Mouse (Mus musculus): ENCODE results near the gene Fam187b. TPM values are rescaled to one million over a fixed set of nuclear protein-coding genes. Genes with fewer than 3 reads are reported as not detected.
"Not testable (repeated sequence)": the region's sequence is repeated elsewhere in the genome, so short reads cannot be mapped to it uniquely, and the experiment has no call there.

Gene Fam187b
- total RNA-seq (2021) = not detected
- long read RNA-seq, experiment 1 = 0 reads
- long read RNA-seq, experiment 2 = 0 reads

DNA sequence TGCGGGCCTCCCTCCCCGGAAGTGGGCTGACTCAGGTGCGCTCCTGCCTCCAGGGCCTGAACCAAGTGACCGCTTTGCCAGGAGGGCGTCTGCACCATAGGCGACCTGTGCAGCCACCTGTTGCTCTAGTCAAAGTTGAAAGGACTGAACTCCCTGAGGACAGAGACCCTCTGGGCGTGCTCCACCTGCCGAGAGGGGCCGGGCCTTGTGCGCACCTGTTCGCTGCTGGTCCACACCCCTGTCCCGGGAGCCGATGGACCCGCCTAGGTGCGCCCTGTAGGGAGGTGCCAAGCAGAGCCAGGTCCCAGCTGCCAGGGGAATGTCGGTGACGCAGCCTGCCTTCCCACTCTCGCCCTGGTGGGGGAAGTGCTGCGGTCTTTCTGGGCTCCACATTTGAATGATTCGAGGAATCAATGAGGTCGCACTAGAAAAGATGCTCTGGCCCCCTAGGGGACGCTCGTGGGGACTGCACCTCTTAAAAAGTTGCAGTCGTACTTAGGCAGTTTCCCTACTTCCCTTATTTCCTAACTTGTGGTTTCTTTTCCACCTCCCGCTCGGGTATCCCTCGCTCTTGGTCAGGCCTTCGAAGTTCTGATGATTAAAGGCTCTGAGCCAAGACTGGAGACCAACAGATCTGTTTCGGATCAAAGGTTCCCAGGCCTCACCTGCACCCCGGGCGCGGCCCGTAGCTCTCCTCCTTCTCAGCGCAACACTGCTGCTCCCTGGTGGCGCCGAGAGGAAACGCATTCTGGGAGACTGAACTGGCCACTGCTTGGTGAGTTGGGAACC is at the start of gene Fam187b:
Fam187b (plus strand) TSS at position 290 of the 789 bp plus-strand sequence.
- DNase-seq = peak; percentile 73

DNA sequence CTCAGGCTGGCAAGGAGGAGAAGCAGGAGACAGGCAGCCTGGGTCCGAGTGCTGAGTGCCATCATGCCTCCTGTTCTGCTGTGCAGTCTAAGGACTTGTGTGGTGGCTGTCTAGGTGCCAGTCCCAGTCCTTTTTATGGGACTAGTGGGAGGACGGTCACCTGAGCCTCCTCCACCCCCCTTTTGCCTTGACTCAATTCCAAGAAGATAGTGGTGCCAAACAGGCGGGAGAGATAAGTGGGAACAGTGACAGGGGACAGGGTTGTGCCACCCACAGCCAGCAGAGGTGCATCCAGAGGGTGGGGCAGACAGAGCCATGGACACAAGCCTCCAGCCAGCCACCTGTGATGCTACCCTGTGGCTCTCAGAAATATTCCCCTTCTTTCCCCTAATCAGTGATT is 49.5 kb upstream of the Fam187b start:
- no peak for DNase-seq

DNA sequence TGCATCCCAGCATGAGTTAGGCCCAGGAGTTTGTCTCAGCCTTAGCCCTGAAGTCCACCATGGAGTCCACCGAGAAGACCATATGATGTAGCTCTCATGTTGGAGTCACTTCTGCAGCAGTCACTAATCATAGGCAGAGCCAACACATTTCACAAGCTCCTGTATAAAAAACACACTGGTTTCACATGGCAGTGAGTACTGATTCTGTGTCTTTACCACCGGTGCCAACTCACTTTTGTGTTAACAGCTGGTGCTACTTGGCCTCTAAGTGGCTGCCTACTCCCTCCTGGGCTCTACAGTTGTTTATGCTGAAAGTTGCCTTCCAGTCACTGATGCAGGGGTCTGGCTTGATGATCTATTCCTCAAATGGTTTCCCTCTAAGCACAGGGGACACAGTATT is 49.0 kb upstream of the Fam187b start, which contains the start of gene Hamp2:
Hamp2 (minus strand) TSS at position 101 of the 400 bp plus-strand sequence.
- DNase-seq = not testable (repeated sequence)

GRCm38 (mm10) chr7:30935422-30936099 is 38.0 kb upstream of the Fam187b start:
- DNase-seq = not testable (repeated sequence)

DNA sequence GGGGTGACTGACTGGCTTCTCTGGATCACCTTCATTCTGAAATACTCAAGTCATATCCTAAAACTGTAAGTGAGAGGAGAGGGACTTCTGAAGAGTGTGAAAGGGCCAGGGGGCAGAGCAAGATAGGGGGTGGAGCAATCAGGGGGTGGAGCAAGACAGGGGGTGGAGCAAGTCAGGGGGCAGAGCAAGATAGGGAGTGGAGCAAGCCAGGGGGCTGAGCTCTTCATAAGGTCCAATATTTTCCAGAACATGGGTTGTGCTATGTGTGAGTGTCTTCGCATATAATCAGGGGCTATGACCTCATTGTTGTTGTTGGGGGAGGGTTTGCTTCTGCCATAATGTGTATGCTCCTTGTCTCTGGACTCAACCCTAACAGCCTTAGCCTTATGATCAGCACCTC is 33.5 kb upstream of the Fam187b start:
- DNase-seq = not testable (repeated sequence)

DNA sequence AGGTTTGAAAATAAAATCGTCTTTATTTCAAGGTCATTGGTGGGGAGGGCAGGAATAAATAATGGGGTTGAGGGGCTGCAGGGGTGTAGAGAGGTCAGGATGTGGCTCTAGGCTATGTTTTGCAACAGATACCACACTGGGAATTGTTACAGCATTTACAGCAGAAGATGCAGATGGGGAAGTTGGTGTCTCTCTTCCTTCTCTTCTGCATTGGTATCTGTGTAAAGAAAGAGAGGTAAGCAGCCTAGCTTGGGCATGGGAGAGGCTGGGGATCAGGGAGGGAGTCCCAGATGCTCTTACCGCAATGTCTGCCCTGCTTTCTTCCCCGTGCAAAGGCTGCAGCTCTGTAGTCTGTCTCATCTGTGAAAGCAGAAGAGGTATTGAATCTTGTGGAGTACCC is 31.2 kb upstream of the Fam187b start:
- DNase-seq = not testable (repeated sequence)

DNA sequence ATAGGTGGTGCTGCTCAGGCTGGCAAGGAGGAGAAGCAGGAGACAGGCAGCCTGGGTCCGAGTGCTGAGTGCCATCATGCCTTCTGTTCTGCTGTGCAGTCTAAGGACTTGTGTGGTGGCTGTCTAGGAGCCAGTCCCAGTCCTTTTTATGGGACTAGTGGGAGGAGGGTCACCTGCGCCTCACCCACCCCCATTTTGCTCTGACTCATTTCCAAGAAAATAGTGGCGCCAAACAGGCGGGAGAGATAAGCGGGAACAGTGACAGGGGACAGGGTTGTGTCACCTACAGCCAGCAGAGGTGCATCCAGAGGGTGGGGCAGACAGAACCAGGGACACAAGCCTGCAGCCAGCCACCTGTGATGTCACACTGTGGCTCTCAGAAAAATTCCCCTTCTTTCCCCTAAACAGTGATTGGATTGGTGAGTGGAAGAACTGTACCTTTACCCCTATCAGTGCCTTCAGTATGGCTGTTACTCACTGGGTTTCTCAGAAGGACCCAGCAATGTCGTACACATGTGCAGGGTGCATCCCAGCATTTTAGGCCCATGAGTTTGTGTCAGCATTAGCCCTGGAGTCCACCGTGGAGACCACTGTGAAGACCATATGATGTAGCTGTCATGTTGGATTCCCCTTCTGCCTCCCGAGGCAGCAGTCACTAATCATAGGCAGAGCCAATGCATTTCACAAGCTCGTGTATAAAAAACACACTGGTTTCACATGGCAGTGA is 29.5 kb upstream of the Fam187b start, which contains the start of gene Hamp:
Hamp (minus strand) TSS at position 124 of the 727 bp plus-strand sequence.
- no peak for DNase-seq

- DNase-seq = not testable (repeated sequence)
Measured at GRCm38 (mm10) chr7:30944706-30945105, 28.9 kb upstream of the Fam187b start.

DNA sequence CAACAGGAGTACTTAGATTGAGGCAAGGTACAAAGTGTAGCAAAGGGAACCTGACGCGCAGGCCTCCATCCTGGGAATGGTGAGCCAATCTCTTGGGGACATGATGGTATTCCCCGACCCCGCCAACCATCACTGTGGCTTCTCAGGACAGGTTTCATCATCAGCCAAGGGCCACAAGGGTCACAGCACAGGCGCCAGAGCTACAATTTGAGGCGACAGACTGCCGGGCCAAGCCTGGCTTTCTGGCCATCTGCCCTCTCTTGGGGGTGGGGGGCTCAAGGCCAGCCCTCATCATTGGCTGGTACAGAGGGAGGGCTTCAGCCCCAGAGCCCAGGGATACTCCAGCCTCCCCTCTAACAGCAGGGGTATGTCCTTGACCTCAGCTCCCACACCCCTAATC is 28.1 kb upstream of the Fam187b start:
- DNase-seq = not testable (repeated sequence)

- no peak for DNase-seq
Measured at GRCm38 (mm10) chr7:30945876-30946275, 27.7 kb upstream of the Fam187b start.

GRCm38 (mm10) chr7:30949902-30950301 is 23.7 kb upstream of the Fam187b start:
- not testable (repeated sequence) for DNase-seq

DNA sequence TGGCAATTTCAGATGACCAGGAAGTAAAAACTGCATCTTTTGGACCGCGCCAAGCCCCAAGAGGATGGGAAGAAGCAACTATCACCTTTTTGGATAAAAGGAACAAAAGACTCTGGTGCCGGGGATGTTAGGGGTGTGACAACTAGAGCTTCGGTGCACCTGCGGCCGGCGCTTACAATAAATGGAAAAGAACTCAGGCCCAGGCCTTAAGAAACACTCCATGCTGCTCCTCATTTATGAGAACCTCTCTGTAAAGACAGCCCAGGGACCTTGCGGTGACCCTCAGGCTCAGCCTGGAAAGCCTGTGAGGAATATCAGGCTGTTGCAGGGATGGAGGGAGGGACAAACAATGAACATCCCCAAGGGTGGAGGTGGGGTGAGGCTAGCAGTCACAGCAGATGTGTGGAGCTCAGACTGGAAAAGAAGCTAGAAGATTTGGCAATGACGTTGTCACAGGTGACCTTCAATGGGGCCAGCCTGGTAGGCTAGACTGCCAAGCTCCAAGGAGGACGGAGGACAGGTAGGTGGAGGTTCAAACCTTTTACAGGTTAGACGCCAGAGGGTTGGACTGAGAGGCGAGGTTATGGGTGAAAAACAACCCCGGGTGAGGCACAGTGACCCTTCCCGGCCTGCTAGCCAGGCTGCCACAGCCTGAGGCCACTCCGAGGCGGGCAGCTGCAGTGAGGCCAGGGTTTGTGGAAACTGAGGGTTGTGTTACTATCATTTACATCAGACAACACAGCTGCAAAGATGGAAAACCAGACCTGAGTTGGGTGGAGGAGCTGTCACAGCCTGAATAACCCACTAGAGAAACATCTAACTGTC is 20.9 kb upstream of the Fam187b start:
- no peak for DNase-seq

DNA sequence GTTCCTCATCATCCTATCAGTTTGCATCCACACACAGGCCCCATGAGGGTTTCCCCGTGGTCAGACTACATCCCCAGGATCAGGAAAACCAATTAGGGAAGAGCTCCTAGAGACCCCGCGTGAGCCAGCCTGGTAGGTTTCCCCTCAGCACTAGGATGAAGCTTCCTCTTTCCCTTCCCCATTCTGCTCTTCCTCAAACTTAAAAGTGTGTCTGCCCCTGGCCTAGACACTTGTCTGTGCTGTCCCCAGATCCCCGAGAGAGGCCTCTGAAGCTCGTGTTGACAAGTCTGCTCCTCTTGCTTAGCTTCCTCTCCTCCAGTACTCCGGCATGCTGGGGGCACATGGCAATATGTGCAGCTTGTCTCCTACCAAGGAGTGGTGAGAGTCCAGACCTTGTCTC is 20.1 kb upstream of the Fam187b start:
- DNase-seq = no peak

DNA sequence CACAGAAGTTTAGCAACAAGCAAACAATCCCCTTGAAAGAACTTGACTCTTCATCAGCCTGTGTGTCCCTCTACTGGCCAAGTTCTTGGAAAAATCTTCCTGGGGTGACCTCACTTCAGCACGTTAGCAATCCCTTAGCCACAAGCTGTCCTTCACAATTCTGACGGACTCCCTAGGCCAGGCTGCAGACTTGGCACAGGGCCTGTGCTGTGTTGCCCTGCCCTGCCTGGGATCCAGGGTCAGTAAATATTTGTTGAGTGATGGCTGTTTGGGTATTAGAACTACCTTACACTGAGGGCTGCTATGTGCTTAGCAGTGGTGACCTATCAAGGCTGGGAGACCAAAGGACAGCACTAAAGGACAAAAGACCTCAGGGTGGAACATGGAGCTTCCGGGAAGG is 19.6 kb upstream of the Fam187b start:
- DNase-seq = no peak

- DNase-seq = no peak
Measured at GRCm38 (mm10) chr7:30954971-30955520, 18.5 kb upstream of the Fam187b start.

GRCm38 (mm10) chr7:30955584-30956356 is 17.8 kb upstream of the Fam187b start:
- peak; percentile 89 for DNase-seq

DNA sequence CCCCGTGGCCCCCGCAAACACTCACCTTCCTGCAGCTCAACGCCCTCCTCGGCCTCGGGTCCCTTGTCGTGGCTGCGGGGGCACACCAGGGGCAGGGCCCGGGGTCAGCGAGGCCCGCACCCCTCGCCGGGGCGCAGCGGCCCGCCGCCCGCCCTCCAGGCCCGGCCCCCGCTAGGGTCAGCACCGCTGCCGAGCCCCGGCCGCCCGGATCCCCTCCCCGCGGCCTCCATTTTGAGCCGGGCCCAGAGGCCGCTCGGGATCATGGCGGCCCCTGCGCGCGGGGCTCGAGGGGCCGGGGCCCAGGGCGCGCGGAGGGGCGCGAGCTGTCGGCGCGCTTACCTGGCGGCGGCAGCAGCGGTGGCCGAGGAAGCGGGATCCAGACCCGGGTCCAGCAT is 17.2 kb upstream of the Fam187b start:
- no peak for DNase-seq

DNA sequence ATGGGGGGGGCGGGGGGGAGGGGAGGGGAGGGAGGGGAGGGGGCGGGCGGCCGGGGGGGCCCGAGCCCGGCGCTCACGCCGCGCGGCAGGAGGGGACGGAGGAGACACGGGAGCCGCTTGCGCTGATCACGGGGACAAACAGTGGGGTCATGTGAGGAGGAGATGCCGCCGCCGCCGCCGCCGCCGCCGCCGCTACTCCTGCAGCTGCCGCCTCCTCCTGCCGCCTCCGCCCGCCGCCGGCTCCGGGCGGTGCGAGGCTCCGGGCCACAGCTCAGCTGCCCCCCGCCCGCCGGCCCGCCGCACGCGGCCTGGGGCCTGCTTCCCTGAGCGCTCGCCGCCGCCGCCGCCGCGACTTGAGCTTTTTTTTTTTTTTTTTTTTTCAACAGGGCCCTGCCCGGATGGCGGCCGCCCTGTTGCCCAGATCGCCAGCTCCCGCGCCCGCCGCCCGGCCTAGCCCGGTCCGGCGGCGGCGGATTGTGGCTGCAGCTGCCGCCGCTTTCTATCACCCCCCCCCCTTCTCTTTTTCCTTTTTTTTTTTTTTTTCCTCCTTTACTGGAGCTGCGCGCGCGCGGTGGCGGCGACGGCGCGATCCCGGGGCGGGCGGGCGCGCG is 16.7 kb upstream of the Fam187b start, which contains the start of gene Usf2:
Usf2 (minus strand) TSS at position 48 of the 611 bp plus-strand sequence.
- peak; percentile 83 for DNase-seq

- DNase-seq = peak; percentile 93
Measured at GRCm38 (mm10) chr7:30957367-30957783, 16.2 kb upstream of the Fam187b start.

Measured in gastrocnemius, postnatal 25 days (tissue).